Mouse (Mus musculus) hindbrain, embryonic 11.5 days (tissue): ENCODE results near the gene Cidec. TPM values are rescaled to one million over a fixed set of nuclear protein-coding genes. Genes with fewer than 3 reads are reported as not detected.

Experiments
- ATAC-seq: fragments of 200-750 bp; cut with Nextera tagmentation; 2 replicates; pipeline ENCODE4 v1.8.0; 2017; ENCODE audit warnings: mild to moderate bottlenecking, moderate TSS enrichment, moderate library complexity; ENCODE audit not compliant: low FRiP score
- DNase-seq: peaks from one replicate; pipeline ENCODE4 v3.0.0-alpha.2; 2015; ENCODE audit warnings: low spot score
- H3K27ac ChIP-seq: fragments of 300-500 bp; sonication (generic); 2 replicates; pipeline ENCODE4 v1.5.1; 2014; ENCODE audit warnings: mild to moderate bottlenecking, low read depth, low read length
- H3K27me3 ChIP-seq: fragments of 300-500 bp; sonication (generic); 2 replicates; pipeline ENCODE4 v1.6.1; 2014; ENCODE audit warnings: mild to moderate bottlenecking, low read length, moderate library complexity, mixed read lengths; ENCODE audit not compliant: control insufficient read depth, insufficient read depth
- H3K36me3 ChIP-seq: fragments of 300-500 bp; sonication (generic); 2 replicates; pipeline ENCODE4 v1.6.1; 2014; ENCODE audit warnings: mild to moderate bottlenecking, low read length, moderate library complexity, mixed read lengths; ENCODE audit not compliant: control insufficient read depth, insufficient read depth
- H3K4me1 ChIP-seq: fragments of 300-500 bp; sonication (generic); replicated peaks from 2 replicates; pipeline ENCODE4 v1.6.1; 2014; ENCODE audit warnings: low read length, mixed read lengths; ENCODE audit not compliant: control insufficient read depth, insufficient read depth
- H3K4me2 ChIP-seq: fragments of 300-500 bp; sonication (generic); replicated peaks from 2 replicates; pipeline ENCODE4 v1.6.1; 2014; ENCODE audit warnings: mild to moderate bottlenecking, low read depth, low read length
- H3K4me3 ChIP-seq: fragments of 300-500 bp; sonication (generic); 2 replicates; pipeline ENCODE4 v1.5.1; 2014; ENCODE audit warnings: low read depth, low read length
- H3K9ac ChIP-seq: fragments of 300-500 bp; sonication (generic); 2 replicates; pipeline ENCODE4 v1.6.1; 2014; ENCODE audit warnings: low read depth, low read length
- H3K9me3 ChIP-seq: fragments of 300-500 bp; sonication (generic); 2 replicates; pipeline ENCODE4 v1.6.1; 2016; ENCODE audit warnings: low read length; ENCODE audit not compliant: control insufficient read depth
- whole genome bisulfite sequencing: fragments of 180-500 bp; shearing (Covaris S2); extraction: QIAGEN DNeasy Blood & Tissue Kit; methylation state at CpG from one replicate; pipeline ENCODE4 v1.1.7; 2014; 5-methylcytosine and 5-hydroxymethylcytosine counted together
- polyA plus RNA-seq: library from polyadenylated mRNA; unstranded; fragments of >200 nt; fragmentation: Nextera tagmentation; extraction: Ambion mirVana; gene quantifications from 2 replicates; pipeline ENCODE4 v1.2.1, GENCODE M21; 2014

The Cidec gene
- polyA plus RNA-seq, 1 experiment from 2014 or later, result not detected

- H3K9ac ChIP-seq, result no peak overlapping the region
- DNase-seq (no peak), ATAC-seq (no peak)
- H3K27ac ChIP-seq, result no peak overlapping the region
- H3K27me3 ChIP-seq, result peaks cover 19% of the 10 kb centered on the region
- H3K4me3 ChIP-seq, result no peak overlapping the region
- no peaks in the 10 kb centered on the region for H3K36me3 ChIP-seq
- H3K4me1 ChIP-seq, result no peaks in the 10 kb centered on the region
- 91% methylated on average over 2 of the region's 2 CpGs for WGBS
- no peak overlapping the region for H3K4me2 ChIP-seq
- no peaks in the 10 kb centered on the region for H3K9me3 ChIP-seq
Measured at GRCm38 (mm10) chr6:113473246-113473645, 37.7 kb upstream of the Cidec start.

GRCm38 (mm10) chr6:113472061-113472460, 36.5 kb upstream of the Cidec start:
- H3K4me3 ChIP-seq, result no peak overlapping the region
- H3K4me1 ChIP-seq, result no peaks in the 10 kb centered on the region
- WGBS, result 69% methylated on average over 10 of the region's 10 CpGs
- peak overlapping the region; percentile 9; the same call in 1 of the 2 replicates for H3K27ac ChIP-seq
- no peaks in the 10 kb centered on the region for H3K36me3 ChIP-seq
- H3K4me2 ChIP-seq, result no peak overlapping the region
- H3K9me3 ChIP-seq, result no peaks in the 10 kb centered on the region
- no peak for DNase-seq
- no peak for ATAC-seq
- no peak overlapping the region for H3K9ac ChIP-seq
- peaks cover 19% of the 10 kb centered on the region for H3K27me3 ChIP-seq

GRCm38 (mm10) chr6:113471297-113471936, 35.9 kb upstream of the Cidec start, which contains the start of gene Il17rc:
TSS of gene Il17rc (plus strand) at chr6:113471427.
- 22% methylated on average over 11 of the region's 12 CpGs for WGBS
- Histone ChIP-seq H3K36me3 (no peaks in the 10 kb centered on the region), H3K9ac (no peak within 1 kb of the TSS)

GRCm38 (mm10) chr6:113469432-113469831, 33.9 kb upstream of the Cidec start:
- Histone ChIP-seq H3K9me3 (no peaks in the 10 kb centered on the region), H3K4me2 (peak overlapping the region; percentile 48), H3K4me3 (peak overlapping the region; percentile 18), H3K36me3 (no peaks in the 10 kb centered on the region), H3K27me3 (peaks cover 19% of the 10 kb centered on the region), H3K27ac (no peak overlapping the region), H3K9ac (peak overlapping the region; percentile 21; the same call in 1 of the 2 replicates), H3K4me1 (no peaks in the 10 kb centered on the region)
- peak; percentile 87 for DNase-seq
- ATAC-seq, result peak; percentile 77
- 4% methylated on average over 31 of the region's 31 CpGs for WGBS

More at GRCm38 (mm10) chr6:113471297-113471936, 35.9 kb upstream of the Cidec start, which contains the start of gene Il17rc:
- Histone ChIP-seq H3K27ac (peak within 1 kb of the TSS; percentile 9; the same call in 1 of the 2 replicates), H3K4me1 (no peaks in the 10 kb centered on the region), H3K4me3 (no peak within 1 kb of the TSS), H3K27me3 (peaks cover 19% of the 10 kb centered on the region), H3K4me2 (no peak within 1 kb of the TSS), H3K9me3 (no peaks in the 10 kb centered on the region)
- ATAC-seq, result no peak
- peak; percentile 16 for DNase-seq

- Histone ChIP-seq H3K36me3 (no peaks in the 10 kb centered on the region), H3K4me2 (peak overlapping the region; percentile 48), H3K4me3 (peak overlapping the region; percentile 18), H3K9me3 (no peaks in the 10 kb centered on the region), H3K27ac (no peak overlapping the region), H3K27me3 (peaks cover 19% of the 10 kb centered on the region), H3K4me1 (no peaks in the 10 kb centered on the region), H3K9ac (peak overlapping the region; percentile 21; the same call in 1 of the 2 replicates)
- ATAC-seq (peak; percentile 58; the same call in 1 of the 2 replicates), DNase-seq (peak; percentile 84)
- WGBS, result 10% methylated on average over 9 of the region's 9 CpGs
Measured at GRCm38 (mm10) chr6:113469021-113469420, 33.5 kb upstream of the Cidec start.

GRCm38 (mm10) chr6:113468512-113468911, 33.0 kb upstream of the Cidec start:
- Histone ChIP-seq H3K9ac (no peak overlapping the region), H3K27me3 (peaks cover 19% of the 10 kb centered on the region), H3K4me3 (no peak overlapping the region), H3K27ac (no peak overlapping the region), H3K9me3 (no peaks in the 10 kb centered on the region), H3K36me3 (no peaks in the 10 kb centered on the region), H3K4me2 (no peak overlapping the region), H3K4me1 (no peaks in the 10 kb centered on the region)
- no peak; the same call in 1 of the 2 replicates for ATAC-seq
- DNase-seq, result no peak
- 62% methylated on average over 3 of the region's 3 CpGs for WGBS

- Histone ChIP-seq H3K27me3 (peaks cover 15% of the 10 kb centered on the region), H3K9ac (no peak overlapping the region), H3K4me2 (no peak overlapping the region), H3K9me3 (no peaks in the 10 kb centered on the region), H3K36me3 (no peaks in the 10 kb centered on the region), H3K4me3 (no peak overlapping the region), H3K27ac (no peak overlapping the region), H3K4me1 (no peaks in the 10 kb centered on the region)
- WGBS, result 49% methylated on average over 5 of the region's 5 CpGs
- peak; percentile 35 for DNase-seq
- ATAC-seq, result peak; percentile 28; the same call in 1 of the 2 replicates
Measured at GRCm38 (mm10) chr6:113465602-113466001, 30.0 kb upstream of the Cidec start.

GRCm38 (mm10) chr6:113464040-113464439, 28.5 kb upstream of the Cidec start:
- no peak for ATAC-seq

GRCm38 (mm10) chr6:113458635-113459034, 23.1 kb upstream of the Cidec start:
- DNase-seq (no peak), ATAC-seq (no peak)
- Histone ChIP-seq H3K4me2 (no peak overlapping the region), H3K27me3 (no peaks in the 10 kb centered on the region), H3K9me3 (no peaks in the 10 kb centered on the region), H3K36me3 (no peaks in the 10 kb centered on the region), H3K27ac (no peak overlapping the region), H3K4me3 (no peak overlapping the region), H3K9ac (no peak overlapping the region), H3K4me1 (no peaks in the 10 kb centered on the region)
- WGBS, result 63% methylated on average over 10 of the region's 10 CpGs

More at GRCm38 (mm10) chr6:113464040-113464439, 28.5 kb upstream of the Cidec start:
- Histone ChIP-seq H3K4me2 (no peak overlapping the region), H3K36me3 (no peaks in the 10 kb centered on the region), H3K9me3 (no peaks in the 10 kb centered on the region), H3K27ac (no peak overlapping the region), H3K4me3 (no peak overlapping the region), H3K9ac (no peak overlapping the region), H3K27me3 (peaks cover 5% of the 10 kb centered on the region; the same call in 1 of the 2 replicates), H3K4me1 (no peaks in the 10 kb centered on the region)
- 70% methylated on average over 7 of the region's 7 CpGs for WGBS
- DNase-seq, result no peak
